Mouse (Mus musculus) CH12.LX (cell line): ENCODE measurements around the gene Gcm1.

Experiments
- CTCF ChIP-seq, 2 experiments: IDR thresholded peaks in 1 of 2; conservative IDR thresholded peaks in 1 of 2; 2 replicates each; pipeline ENCODE4 v1.5.1; 2011 to 2012; ENCODE audit warnings: low read depth in 2 of 2, low read length in 2 of 2, improper control_type of control experiment in 1 of 2, inconsistent platforms in 1 of 2, mild to moderate bottlenecking in 1 of 2, moderate library complexity in 1 of 2
- E2F4 ChIP-seq: IDR thresholded peaks from 2 replicates; pipeline ENCODE4 v1.6.1; 2011; ENCODE audit warnings: low read depth, low read length, improper control_type of control experiment; ENCODE audit not compliant: insufficient replicate concordance
- EP300 ChIP-seq: IDR thresholded peaks from 2 replicates; pipeline ENCODE4 v1.6.1; 2011; ENCODE audit warnings: low read length, improper control_type of control experiment
- ETS1 ChIP-seq: conservative IDR thresholded peaks from 2 replicates; pipeline ENCODE4 v1.6.1; 2012; ENCODE audit warnings: low read depth, mild to moderate bottlenecking, inconsistent platforms, low read length, improper control_type of control experiment, moderate library complexity
- MAX ChIP-seq: IDR thresholded peaks from 2 replicates; pipeline ENCODE4 v1.6.1; 2011; ENCODE audit warnings: low read length, improper control_type of control experiment
- MEF2A ChIP-seq: IDR thresholded peaks from 2 replicates; pipeline ENCODE4 v1.6.1; 2014; ENCODE audit warnings: low read depth, mild to moderate bottlenecking, inconsistent platforms, low read length, improper control_type of control experiment, borderline replicate concordance
- NELFE ChIP-seq: IDR thresholded peaks from 2 replicates; pipeline ENCODE4 v1.6.1; 2011; ENCODE audit warnings: low read depth, low read length, improper control_type of control experiment
- NRF1 ChIP-seq: IDR thresholded peaks from 2 replicates; pipeline ENCODE4 v1.6.1; 2014; ENCODE audit warnings: low read depth, mild to moderate bottlenecking, inconsistent platforms, low read length, improper control_type of control experiment, moderate library complexity
- POLR2A ChIP-seq: IDR thresholded peaks from 2 replicates; pipeline ENCODE4 v1.6.1; 2011; ENCODE audit warnings: low read depth, mild to moderate bottlenecking, improper control_type of control experiment, low read length
- RCOR1 ChIP-seq: conservative IDR thresholded peaks from 2 replicates; pipeline ENCODE4 v1.6.1; 2012; ENCODE audit warnings: low read depth, mild to moderate bottlenecking, inconsistent platforms, low read length, improper control_type of control experiment

GRCm38 (mm10) chr9:78053821-78054220, 2.1 kb downstream of the Gcm1 start:
- TF ChIP-seq CTCF (conservative IDR thresholded peaks at IDR 0.05 in 1 of 2, IDR thresholded peaks at IDR 0.05 in 1 of 2; ENCODE audit: low read depth in 2 of 2, low read length in 2 of 2), result no peak
- no peak for TF ChIP-seq MEF2A
- TF ChIP-seq MAX, result no peak
- TF ChIP-seq NELFE, result no peak
- no peak for TF ChIP-seq NRF1
- no peak for TF ChIP-seq EP300
- TF ChIP-seq POLR2A, result no peak; the same call in 1 of the 2 replicates
- no peak for TF ChIP-seq ETS1
- no peak for TF ChIP-seq E2F4
- TF ChIP-seq RCOR1, result no peak
